Mouse (Mus musculus): Measurements from ENCODE around the gene Ifitm5. TPM values are rescaled to one million over a fixed set of nuclear protein-coding genes. Genes with fewer than 3 reads are reported as not detected.

Gene Ifitm5
- total RNA-seq, 2 experiments from 2014 or later = 0.47 to 0.59 TPM

- intact Hi-C loops (cut with DNase I) = loop anchor here (1.0 to 5.0 kb wide), 3 partner anchors 100 to 269 kb away; no protein-coding TSS in a partner anchor
- DNase-seq (ENCODE audit: low spot score) = peak; percentile 50
These were observed 41.4 kb downstream of the Ifitm5 start for GRCm38 (mm10) chr7:140908634-140909107.

- no peak for DNase-seq (ENCODE audit: low spot score)
- intact Hi-C loops (cut with DNase I) = loop anchor here (1.0 to 5.0 kb wide), 3 partner anchors 100 to 269 kb away; no protein-coding TSS in a partner anchor
These were observed 41.9 kb downstream of the Ifitm5 start for GRCm38 (mm10) chr7:140908181-140908580.

GRCm38 (mm10) chr7:140907697-140908096 lies 42.4 kb downstream of the Ifitm5 start:
- intact Hi-C loops (cut with DNase I) = loop anchor here (1.0 to 5.0 kb wide), 4 partner anchors 29 to 270 kb away; no protein-coding TSS in a partner anchor
- DNase-seq (ENCODE audit: low spot score) = no peak

GRCm38 (mm10) chr7:140907131-140907530 lies 43.0 kb downstream of the Ifitm5 start:
- intact Hi-C loops (cut with DNase I) = loop anchor here (2.0 to 5.0 kb wide), 2 partner anchors 30 to 270 kb away; no protein-coding TSS in a partner anchor
- DNase-seq (ENCODE audit: low spot score) = no peak

- DNase-seq (ENCODE audit: low spot score) = no peak
These were observed 44.4 kb downstream of the Ifitm5 start for GRCm38 (mm10) chr7:140905642-140906081.

GRCm38 (mm10) chr7:140903212-140903611 lies 46.9 kb downstream of the Ifitm5 start:
- intact Hi-C loops (cut with DNase I) = loop anchor here (1.0 kb wide), 1 partner anchor 58 kb away; the partner anchor contains the start of gene Scgb1c1
- DNase-seq (ENCODE audit: low spot score) = peak; percentile 20

More at GRCm38 (mm10) chr7:140905642-140906081, 44.4 kb downstream of the Ifitm5 start:
- intact Hi-C loops (cut with DNase I) = loop anchor here (2.0 to 5.0 kb wide), 2 partner anchors 31 to 272 kb away; no protein-coding TSS in a partner anchor

- DNase-seq (ENCODE audit: low spot score) = no peak
- intact Hi-C loops (cut with DNase I) = no loop called here
These were observed 47.8 kb downstream of the Ifitm5 start for GRCm38 (mm10) chr7:140902036-140902875.

GRCm38 (mm10) chr7:140900220-140900619 lies 49.9 kb downstream of the Ifitm5 start, which contains the start of gene Cox8b:
Cox8b (minus strand) TSS chr7:140900446.
- no peak for DNase-seq (ENCODE audit: low spot score)
- intact Hi-C loops (cut with DNase I) = no loop called here

- no peak for DNase-seq (ENCODE audit: low spot score)
- intact Hi-C loops (cut with DNase I) = no loop called here
These were observed 51.0 kb downstream of the Ifitm5 start for GRCm38 (mm10) chr7:140899121-140899520.

Other genes with a start within 250 kb of the Ifitm5 start
- gene Cyp2e1, start 186.6 kb downstream of the Ifitm5 start, total RNA-seq (2021) = 1 to 10 TPM; 6.3 to 6.9 TPM
- gene Syce1, start 162.4 kb downstream of the Ifitm5 start, total RNA-seq (2021) = not detected
- gene Zfp941, start 128.1 kb downstream of the Ifitm5 start, total RNA-seq (2021) = not detected
- under 1 TPM; 0.39 to 0.83 TPM for gene Urah, start 115.3 kb downstream of the Ifitm5 start, total RNA-seq (2021)
- gene Scgb1c1, start 104.7 kb downstream of the Ifitm5 start, total RNA-seq (2021) = 10 to 100 TPM; 10.8 to 14.5 TPM
- not detected for gene Odf3, start 102.5 kb downstream of the Ifitm5 start, total RNA-seq (2021)
- gene Gm45785, start 94.0 kb downstream of the Ifitm5 start, total RNA-seq (2021) = not detected
- gene Ric8a, start 93.3 kb downstream of the Ifitm5 start, total RNA-seq (2021) = 10 to 100 TPM; 20.1 to 21.8 TPM
- gene Bet1l, start 92.7 kb downstream of the Ifitm5 start, total RNA-seq (2021) = 10 to 100 TPM; 10.0 to 11.7 TPM
- gene Psmd13, start 68.3 kb downstream of the Ifitm5 start, total RNA-seq (2021) = 10 to 100 TPM; 86.0 to 93.0 TPM
- 10 to 100 TPM; 54.3 to 64.0 TPM for gene Sirt3, start 68.0 kb downstream of the Ifitm5 start, total RNA-seq (2021)
- gene Cox8b, start 49.8 kb downstream of the Ifitm5 start, total RNA-seq (2021) = 1,000 to 10,000 TPM; 2,576 to 2,619 TPM
- gene Nlrp6, start 29.4 kb downstream of the Ifitm5 start, total RNA-seq (2021) = not detected
- gene Pgghg, start 8.9 kb downstream of the Ifitm5 start, total RNA-seq (2021) = 1 to 10 TPM; 4.6 to 5.2 TPM
- gene Gm45717, start 5.6 kb upstream of the Ifitm5 start, total RNA-seq (2021) = not detected
- gene Ifitm2, start 5.7 kb upstream of the Ifitm5 start, total RNA-seq (2021) = 100 to 1,000 TPM in 1 of 2 experiments, 10 to 100 TPM in 1; 96.7 to 116 TPM
- gene Ifitm1, start 16.9 kb upstream of the Ifitm5 start, total RNA-seq (2021) = 1 to 10 TPM; 1.6 to 2.8 TPM
- gene Ifitm3, start 60.5 kb upstream of the Ifitm5 start, total RNA-seq (2021) = 100 to 1,000 TPM; 102 to 111 TPM
- gene Ifitm6, start 67.6 kb upstream of the Ifitm5 start, total RNA-seq (2021) = under 1 TPM in 1 of 2 experiments, not detected in 1; 0.42 TPM
- not detected for gene Gm17387, start 78.8 kb upstream of the Ifitm5 start, total RNA-seq (2021)
- gene B4galnt4, start 110.8 kb upstream of the Ifitm5 start, total RNA-seq (2021) = under 1 TPM in 1 of 2 experiments, not detected in 1; 0.08 TPM
- under 1 TPM in 1 of 2 experiments, not detected in 1; 0.31 TPM for gene Pkp3, start 127.9 kb upstream of the Ifitm5 start, total RNA-seq (2021)
- 1 to 10 TPM; 4.8 to 7.7 TPM for gene Sigirr, start 150.3 kb upstream of the Ifitm5 start, total RNA-seq (2021)
- under 1 TPM in 1 of 2 experiments, not detected in 1; 0.08 TPM for gene Ano9, start 167.5 kb upstream of the Ifitm5 start, total RNA-seq (2021)
- 10 to 100 TPM; 32.1 to 33.4 TPM for gene Ptdss2, start 172.1 kb upstream of the Ifitm5 start, total RNA-seq (2021)
- gene Rnh1, start 222.6 kb upstream of the Ifitm5 start, total RNA-seq (2021) = 10 to 100 TPM; 65.7 to 69.9 TPM
- gene Hras, start 243.7 kb upstream of the Ifitm5 start, total RNA-seq (2021) = 100 to 1,000 TPM; 106 to 112 TPM
- gene Lrrc56, start 243.9 kb upstream of the Ifitm5 start, total RNA-seq (2021) = 1 to 10 TPM; 3.2 to 4.7 TPM

Measured in heart, postnatal 25 days (tissue).